Mouse (Mus musculus): ENCODE data around the gene Hist1h4k. TPM values are rescaled to one million over a fixed set of nuclear protein-coding genes. Genes with fewer than 3 reads are reported as not detected.
"Not testable (repeated sequence)": the region's sequence is repeated elsewhere in the genome, so short reads cannot be mapped to it uniquely, and the experiment has no call there.

Hist1h4k gene
- 7.2 and 10.8 TPM in 2 replicates for polyA plus RNA-seq (2014; fragmentation: Nextera tagmentation; extraction: Ambion mirVana)

DNA sequence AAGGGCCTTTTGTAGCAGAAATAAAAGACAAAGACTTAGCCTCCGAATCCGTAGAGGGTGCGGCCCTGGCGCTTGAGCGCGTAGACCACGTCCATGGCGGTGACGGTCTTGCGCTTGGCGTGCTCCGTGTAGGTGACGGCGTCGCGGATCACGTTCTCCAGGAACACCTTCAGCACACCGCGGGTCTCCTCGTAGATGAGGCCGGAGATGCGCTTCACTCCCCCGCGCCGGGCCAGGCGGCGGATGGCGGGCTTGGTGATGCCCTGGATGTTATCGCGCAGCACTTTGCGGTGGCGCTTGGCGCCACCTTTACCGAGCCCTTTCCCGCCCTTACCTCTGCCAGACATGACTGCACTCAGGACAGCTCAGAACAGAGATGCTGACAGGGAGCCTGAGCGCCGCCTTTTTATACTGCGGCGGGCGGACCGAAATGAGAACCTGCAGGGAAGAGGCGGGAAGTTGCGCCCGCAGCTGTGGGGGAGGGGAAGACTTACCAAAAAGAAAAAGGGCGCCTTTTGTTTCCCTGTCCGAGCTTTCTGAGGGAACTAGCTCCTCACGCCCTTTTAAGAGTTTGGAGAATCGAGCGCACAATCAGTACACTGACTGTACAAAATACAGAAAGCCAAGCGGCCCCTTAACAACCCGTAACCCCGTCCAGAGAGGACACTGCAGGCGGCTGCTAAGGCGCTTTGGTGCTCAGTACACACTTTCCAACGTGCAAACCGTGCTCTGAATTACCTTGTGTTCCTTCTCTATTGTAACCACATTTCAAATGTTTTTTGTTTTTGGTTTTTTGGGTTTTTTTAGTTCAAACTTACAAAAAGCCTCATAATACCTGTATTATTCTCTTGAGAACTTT lies at the start of gene Hist1h4k:
Hist1h4k (minus strand) TSS at position 347 of the 859 bp plus-strand sequence.
- peaks cover 24% of the 10 kb centered on the region for H3K4me1 ChIP-seq (replicated peaks; ENCODE audit: control insufficient read depth, insufficient read depth, low read length)
- not testable (repeated sequence) for H3K36me3 ChIP-seq (ENCODE audit: control insufficient read depth, insufficient read depth, low read length); H3K9me3 ChIP-seq (ENCODE audit: control insufficient read depth, low read length); H3K27me3 ChIP-seq (replicated peaks; ENCODE audit: control insufficient read depth, insufficient read depth, low read length)
- peak; percentile 99 for DNase-seq (ENCODE audit: low spot score)
- H3K4me3 ChIP-seq (ENCODE audit: low read depth, low read length), result peak within 1 kb of the TSS; percentile 77
- WGBS, result under 1% methylated on average over 39 of the region's 56 CpGs
- H3K27ac ChIP-seq (ENCODE audit: low read depth), result peak within 1 kb of the TSS; percentile 97
- H3K4me2 ChIP-seq (ENCODE audit: low read length), result peak within 1 kb of the TSS; percentile 82
- peak within 1 kb of the TSS; percentile 88 for H3K9ac ChIP-seq (ENCODE audit: low read length)
- peak; percentile 85 for ATAC-seq (replicated peaks; ENCODE audit: low FRiP score, low TSS enrichment, low read depth)

DNA sequence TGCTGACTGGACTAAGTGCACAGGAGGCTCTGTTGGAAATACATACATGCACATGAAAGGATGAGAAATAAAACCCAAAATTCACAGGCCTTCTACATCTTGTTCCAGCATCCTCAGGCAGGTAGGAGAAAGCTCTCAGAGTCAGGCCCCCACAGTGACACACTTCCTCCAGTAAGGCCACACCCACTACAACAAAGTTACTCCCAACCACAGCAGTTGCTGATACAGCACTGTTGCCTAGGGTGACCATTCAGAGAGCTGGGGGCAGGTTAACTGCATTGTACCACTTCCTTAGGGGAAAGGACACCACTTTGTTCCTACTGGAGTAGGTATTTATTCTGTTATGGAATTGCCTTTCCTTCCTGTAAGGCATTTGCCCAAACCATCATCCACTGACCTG lies 46.9 kb upstream of the Hist1h4k start:
- H3K36me3 ChIP-seq (ENCODE audit: control insufficient read depth, insufficient read depth, low read length); H3K9ac ChIP-seq (ENCODE audit: low read length); H3K27ac ChIP-seq (ENCODE audit: low read depth); H3K4me2 ChIP-seq (ENCODE audit: low read length); H3K4me3 ChIP-seq (ENCODE audit: low read depth, low read length); ATAC-seq (replicated peaks; ENCODE audit: low FRiP score, low TSS enrichment, low read depth); H3K4me1 ChIP-seq (replicated peaks; ENCODE audit: control insufficient read depth, insufficient read depth, low read length); H3K27me3 ChIP-seq (replicated peaks; ENCODE audit: control insufficient read depth, insufficient read depth, low read length); H3K9me3 ChIP-seq (ENCODE audit: control insufficient read depth, low read length); DNase-seq (ENCODE audit: low spot score): not testable (repeated sequence)

DNA sequence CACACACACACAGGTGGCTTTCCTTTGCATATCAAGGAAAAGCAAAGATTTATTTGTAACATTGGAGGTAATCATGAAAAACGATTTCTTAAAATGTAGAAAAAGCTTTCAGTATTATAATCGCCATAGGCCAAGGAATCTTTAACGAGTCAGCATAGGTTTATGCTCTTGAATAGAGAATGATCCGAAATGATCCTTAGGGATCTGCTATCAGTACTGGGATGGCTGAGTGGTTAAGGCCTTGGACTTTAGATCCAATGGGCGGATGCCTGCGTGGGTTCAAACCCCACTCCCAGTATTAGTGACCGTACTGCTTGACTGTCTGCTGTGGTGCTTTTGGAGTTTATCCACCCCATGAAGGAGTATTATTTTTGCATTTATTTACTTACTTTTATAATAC lies 45.3 kb upstream of the Hist1h4k start:
- Histone ChIP-seq H3K27ac (ENCODE audit: low read depth) (no peak overlapping the region), H3K27me3 (replicated peaks; ENCODE audit: control insufficient read depth, insufficient read depth, low read length) (no peaks in the 10 kb centered on the region), H3K4me3 (ENCODE audit: low read depth, low read length) (no peak overlapping the region), H3K9ac (ENCODE audit: low read length) (no peak overlapping the region), H3K36me3 (ENCODE audit: control insufficient read depth, insufficient read depth, low read length) (no peaks in the 10 kb centered on the region), H3K4me1 (replicated peaks; ENCODE audit: control insufficient read depth, insufficient read depth, low read length) (peaks cover 4% of the 10 kb centered on the region; the same call in 1 of the 2 replicates), H3K4me2 (ENCODE audit: low read length) (no peak overlapping the region), H3K9me3 (ENCODE audit: control insufficient read depth, low read length) (no peaks in the 10 kb centered on the region)
- DNase-seq (ENCODE audit: low spot score) (no peak), ATAC-seq (replicated peaks; ENCODE audit: low FRiP score, low TSS enrichment, low read depth) (no peak)
- WGBS, result 90% methylated on average over 7 of the region's 7 CpGs

DNA sequence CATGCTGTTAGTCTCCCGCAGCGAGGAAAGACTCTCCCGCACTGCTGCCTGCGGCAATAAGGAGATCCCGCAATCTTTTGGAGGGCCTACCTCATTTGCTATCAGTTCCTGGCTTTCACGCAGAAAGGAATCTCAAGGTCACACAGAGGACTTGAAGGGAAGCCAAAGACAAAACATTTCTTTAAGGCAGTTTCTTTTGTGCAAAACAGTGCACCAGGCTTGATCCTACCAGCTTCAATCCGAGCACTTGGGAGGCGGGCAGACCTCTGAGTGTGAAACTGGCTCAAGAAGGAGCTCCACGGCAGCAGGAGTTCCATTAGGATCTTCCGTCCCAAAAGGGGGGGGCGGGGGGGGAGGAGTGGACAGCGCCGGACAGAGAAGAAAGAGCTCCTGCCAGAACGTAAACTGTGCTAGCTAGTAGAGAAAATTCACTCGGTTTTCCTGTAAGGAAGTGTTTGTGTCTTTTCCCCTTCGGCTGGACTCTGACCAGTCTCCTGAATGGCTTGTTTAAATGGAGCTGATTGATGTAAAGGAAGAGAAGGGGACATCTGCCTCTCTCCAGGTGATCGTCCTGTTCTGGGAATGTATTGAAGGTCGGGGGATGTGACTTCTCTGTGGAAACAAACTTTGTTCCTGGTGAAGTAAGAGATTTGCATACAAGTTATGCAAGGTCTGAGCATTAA lies 40.4 kb upstream of the Hist1h4k start:
- peak overlapping the region; percentile 44; the same call in 1 of the 2 replicates for H3K27ac ChIP-seq (ENCODE audit: low read depth)
- no peaks in the 10 kb centered on the region for H3K36me3 ChIP-seq (ENCODE audit: control insufficient read depth, insufficient read depth, low read length)
- H3K4me3 ChIP-seq (ENCODE audit: low read depth, low read length), result peak overlapping the region; percentile 16
- H3K27me3 ChIP-seq (replicated peaks; ENCODE audit: control insufficient read depth, insufficient read depth, low read length), result no peaks in the 10 kb centered on the region
- H3K9me3 ChIP-seq (ENCODE audit: control insufficient read depth, low read length), result no peaks in the 10 kb centered on the region
- ATAC-seq (replicated peaks; ENCODE audit: low FRiP score, low TSS enrichment, low read depth) (no peak), DNase-seq (ENCODE audit: low spot score) (peak; percentile 68)
- H3K9ac ChIP-seq (ENCODE audit: low read length), result peak overlapping the region; percentile 34
- peak overlapping the region; percentile 51 for H3K4me2 ChIP-seq (ENCODE audit: low read length)
- peaks cover 21% of the 10 kb centered on the region for H3K4me1 ChIP-seq (replicated peaks; ENCODE audit: control insufficient read depth, insufficient read depth, low read length)
- 8% methylated on average over 17 of the region's 18 CpGs for WGBS

DNA sequence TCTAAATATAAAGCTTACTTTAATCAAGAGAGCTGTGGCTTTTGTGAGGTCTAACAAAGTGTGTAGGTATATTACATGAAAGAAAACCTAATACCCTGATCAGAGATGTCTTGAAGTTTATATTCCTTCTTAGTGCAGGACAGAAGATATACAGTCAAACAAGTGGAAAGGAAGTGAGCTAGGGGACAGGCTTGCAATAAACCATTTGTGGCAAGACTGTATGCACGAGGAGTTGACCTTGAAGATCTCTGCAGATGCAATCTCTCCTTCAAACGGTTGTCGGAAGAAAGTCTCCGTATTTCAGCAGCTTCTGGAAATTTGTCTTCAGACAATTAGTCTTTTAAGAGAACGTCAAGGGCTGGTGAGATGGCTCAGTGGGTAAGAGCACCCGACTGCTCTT lies 39.6 kb upstream of the Hist1h4k start:
- no peaks in the 10 kb centered on the region for H3K27me3 ChIP-seq (replicated peaks; ENCODE audit: control insufficient read depth, insufficient read depth, low read length)
- no peak overlapping the region for H3K27ac ChIP-seq (ENCODE audit: low read depth)
- no peaks in the 10 kb centered on the region for H3K9me3 ChIP-seq (ENCODE audit: control insufficient read depth, low read length)
- DNase-seq (ENCODE audit: low spot score), result peak; percentile 50
- no peaks in the 10 kb centered on the region for H3K36me3 ChIP-seq (ENCODE audit: control insufficient read depth, insufficient read depth, low read length)
- 38% methylated on average over 6 of the region's 6 CpGs for WGBS
- no peak for ATAC-seq (replicated peaks; ENCODE audit: low FRiP score, low TSS enrichment, low read depth)
- H3K4me1 ChIP-seq (replicated peaks; ENCODE audit: control insufficient read depth, insufficient read depth, low read length), result peaks cover 24% of the 10 kb centered on the region
- H3K4me3 ChIP-seq (ENCODE audit: low read depth, low read length), result no peak overlapping the region
- H3K4me2 ChIP-seq (ENCODE audit: low read length), result no peak overlapping the region
- H3K9ac ChIP-seq (ENCODE audit: low read length), result no peak overlapping the region

DNA sequence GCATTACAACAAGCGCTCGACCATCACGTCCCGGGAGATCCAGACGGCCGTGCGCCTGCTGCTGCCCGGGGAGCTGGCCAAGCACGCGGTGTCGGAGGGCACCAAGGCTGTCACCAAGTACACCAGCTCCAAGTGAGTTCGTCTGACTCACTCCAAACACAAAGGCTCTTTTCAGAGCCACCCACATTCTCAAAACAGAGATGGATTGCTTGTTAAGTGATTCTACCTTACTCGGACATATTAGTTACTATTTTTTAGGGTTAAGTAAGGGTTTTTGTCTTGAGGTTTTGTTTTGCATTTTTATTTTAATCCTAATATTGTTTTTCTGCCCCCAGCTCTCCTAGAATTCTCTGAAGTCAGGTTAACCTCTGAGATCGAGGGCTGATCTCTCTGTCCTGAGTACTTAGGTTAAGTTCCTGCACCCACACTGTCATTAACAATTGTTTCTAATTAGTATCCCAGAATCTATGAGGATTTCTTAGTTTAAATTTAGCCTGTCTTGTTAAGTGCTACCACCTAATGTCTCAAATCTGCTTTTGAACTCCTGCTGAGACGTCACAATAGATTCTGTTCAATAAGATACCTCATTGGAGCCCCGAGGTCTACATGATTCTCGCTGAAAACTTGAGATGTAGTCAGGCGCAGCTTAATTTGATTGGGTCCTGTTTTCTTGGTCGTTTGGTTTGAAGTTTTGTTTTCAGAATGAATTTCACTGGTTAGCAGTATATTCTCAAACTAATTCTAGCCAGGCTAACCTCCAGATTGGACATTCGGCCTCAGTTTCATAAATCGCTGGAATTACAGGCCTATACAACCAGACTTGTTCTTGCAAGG lies 37.7 kb upstream of the Hist1h4k start:
- Histone ChIP-seq H3K36me3 (ENCODE audit: control insufficient read depth, insufficient read depth, low read length) (no peaks in the 10 kb centered on the region), H3K4me2 (ENCODE audit: low read length) (peak overlapping the region; percentile 55), H3K4me3 (ENCODE audit: low read depth, low read length) (peak overlapping the region; percentile 21), H3K27ac (ENCODE audit: low read depth) (peak overlapping the region; percentile 88), H3K4me1 (replicated peaks; ENCODE audit: control insufficient read depth, insufficient read depth, low read length) (peaks cover 31% of the 10 kb centered on the region), H3K9me3 (ENCODE audit: control insufficient read depth, low read length) (no peaks in the 10 kb centered on the region), H3K27me3 (replicated peaks; ENCODE audit: control insufficient read depth, insufficient read depth, low read length) (no peaks in the 10 kb centered on the region), H3K9ac (ENCODE audit: low read length) (peak overlapping the region; percentile 47)
- ATAC-seq (replicated peaks; ENCODE audit: low FRiP score, low TSS enrichment, low read depth) (no peak; the same call in 1 of the 2 replicates), DNase-seq (ENCODE audit: low spot score) (peak; percentile 51)
- WGBS, result 24% methylated on average over 14 of the region's 21 CpGs

DNA sequence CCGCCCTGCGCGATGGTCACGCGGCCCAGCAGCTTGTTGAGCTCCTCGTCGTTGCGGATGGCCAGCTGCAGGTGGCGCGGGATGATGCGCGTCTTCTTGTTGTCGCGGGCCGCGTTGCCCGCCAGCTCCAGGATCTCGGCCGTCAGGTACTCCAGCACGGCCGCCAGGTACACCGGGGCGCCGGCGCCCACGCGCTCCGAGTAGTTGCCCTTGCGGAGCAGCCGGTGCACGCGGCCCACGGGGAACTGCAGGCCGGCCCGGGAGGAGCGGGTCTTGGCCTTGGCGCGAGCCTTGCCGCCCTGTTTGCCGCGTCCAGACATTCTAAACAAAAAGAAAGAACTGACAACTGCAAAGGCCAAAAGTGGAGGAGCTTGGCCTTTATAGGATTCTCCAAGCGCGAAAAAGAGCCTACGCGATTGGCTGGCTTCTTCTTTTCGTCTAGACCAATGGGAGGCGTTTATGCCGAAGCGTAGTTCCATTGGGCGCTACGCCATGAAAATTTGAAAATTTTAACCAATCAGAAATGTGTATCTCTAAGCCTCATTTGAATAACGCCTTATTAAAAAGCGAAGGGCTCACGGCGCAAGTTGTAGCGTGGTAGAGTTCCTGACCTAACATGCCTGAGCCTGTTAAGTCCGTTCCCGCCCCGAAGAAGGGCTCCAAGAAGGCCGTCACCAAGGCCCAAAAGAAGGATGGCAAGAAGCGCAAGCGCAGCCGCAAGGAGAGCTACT lies 36.8 kb upstream of the Hist1h4k start, which contains the start of the genes Hist1h2an and Hist1h2bp:
Hist1h2an (minus strand) TSS at position 320 of the 731 bp plus-strand sequence.
Hist1h2bp (plus strand) TSS at position 563 of the 731 bp plus-strand sequence.
- H3K9me3 ChIP-seq (ENCODE audit: control insufficient read depth, low read length); H3K27me3 ChIP-seq (replicated peaks; ENCODE audit: control insufficient read depth, insufficient read depth, low read length); H3K36me3 ChIP-seq (ENCODE audit: control insufficient read depth, insufficient read depth, low read length): not testable (repeated sequence)
- Histone ChIP-seq H3K4me3 (ENCODE audit: low read depth, low read length) (peak within 1 kb of the TSS; percentile 36), H3K9ac (ENCODE audit: low read length) (peak within 1 kb of the TSS; percentile 63), H3K4me1 (replicated peaks; ENCODE audit: control insufficient read depth, insufficient read depth, low read length) (peaks cover 31% of the 10 kb centered on the region), H3K4me2 (ENCODE audit: low read length) (peak within 1 kb of the TSS; percentile 55), H3K27ac (ENCODE audit: low read depth) (peak within 1 kb of the TSS; percentile 88)
- ATAC-seq (replicated peaks; ENCODE audit: low FRiP score, low TSS enrichment, low read depth), result peak; percentile 94
- DNase-seq (ENCODE audit: low spot score), result peak; percentile 93
- WGBS, result 0% methylated on average over 35 of the region's 63 CpGs
